Mouse (Mus musculus) CD4-positive, CD25-positive, alpha-beta regulatory T cell, adult 2 months (primary cell): ENCODE data around the gene Glyr1.

Source experiments
- DNase-seq: peaks from one replicate; pipeline ENCODE4 v3.0.0-alpha.2; 2012; ENCODE audit warnings: low read depth, low spot score

The Glyr1 gene

GRCm38 (mm10) chr16:5049774-5050234 lies at the start of gene Glyr1, which contains the start of gene Ubn1:
TSS of gene Glyr1 (minus strand) at chr16:5049863.
TSS of gene Ubn1 (plus strand) at chr16:5050057.
- DNase-seq: peak; percentile 100

GRCm38 (mm10) chr16:5096504-5096903 lies 46.8 kb upstream of the Glyr1 start:
- no peak for DNase-seq

- DNase-seq: no peak
Measured at GRCm38 (mm10) chr16:5093285-5093684, 43.6 kb upstream of the Glyr1 start.

GRCm38 (mm10) chr16:5089021-5089420 lies 39.4 kb upstream of the Glyr1 start:
- no peak for DNase-seq

- no peak for DNase-seq
Measured at GRCm38 (mm10) chr16:5086179-5086578, 36.5 kb upstream of the Glyr1 start.

GRCm38 (mm10) chr16:5085196-5085595 lies 35.5 kb upstream of the Glyr1 start:
- no peak for DNase-seq

GRCm38 (mm10) chr16:5074341-5074740 lies 24.7 kb upstream of the Glyr1 start:
- no peak for DNase-seq

GRCm38 (mm10) chr16:5071974-5072373 lies 22.3 kb upstream of the Glyr1 start:
- DNase-seq: no peak

- no peak for DNase-seq
Measured at GRCm38 (mm10) chr16:5070321-5070720, 20.7 kb upstream of the Glyr1 start.

GRCm38 (mm10) chr16:5063472-5063871 lies 13.8 kb upstream of the Glyr1 start:
- DNase-seq: no peak

- peak; percentile 34 for DNase-seq
Measured at GRCm38 (mm10) chr16:5058114-5058513, 8.5 kb upstream of the Glyr1 start.

- DNase-seq: peak; percentile 91
Measured at GRCm38 (mm10) chr16:5050251-5051110, 818 bp upstream of the Glyr1 start.

- DNase-seq: no peak
Measured at GRCm38 (mm10) chr16:5049182-5049773, 385 bp downstream of the Glyr1 start.

- DNase-seq: no peak
Measured at GRCm38 (mm10) chr16:5045322-5045721, 4.3 kb downstream of the Glyr1 start.

- no peak for DNase-seq
Measured at GRCm38 (mm10) chr16:5036649-5037234, 12.9 kb downstream of the Glyr1 start.

- DNase-seq: no peak
Measured at GRCm38 (mm10) chr16:5035591-5035990, 14.1 kb downstream of the Glyr1 start.

- peak; percentile 62 for DNase-seq
Measured at GRCm38 (mm10) chr16:5029847-5030246, 19.8 kb downstream of the Glyr1 start.

GRCm38 (mm10) chr16:5024021-5024420 lies 25.6 kb downstream of the Glyr1 start:
- no peak for DNase-seq

GRCm38 (mm10) chr16:5014578-5014977 lies 35.1 kb downstream of the Glyr1 start:
- DNase-seq: no peak

GRCm38 (mm10) chr16:5013054-5013838 lies 36.4 kb downstream of the Glyr1 start, which contains the start of gene Rogdi:
TSS of gene Rogdi (minus strand) at chr16:5013553.
- DNase-seq: peak; percentile 98
